Mouse (Mus musculus) neutrophil, adult 5-6 weeks (primary cell): ENCODE measurements at regions not wholly inside any gene's neighbourhood (a gene's known extent, or its start where the extent isn't known, plus 50 kb on each side); places are given as distances from the start of the nearest gene placed in this dataset.

Source experiments
- ATAC-seq: fragments of 151-379, 151-347 bp; 2 replicates; pipeline ENCODE4 v1.8.0; 2017; ENCODE audit warnings: mild to moderate bottlenecking, moderate TSS enrichment; ENCODE audit not compliant: insufficient number of reproducible peaks, poor library complexity, low FRiP score, severe bottlenecking; ENCODE audit errors: extremely low read depth

DNA sequence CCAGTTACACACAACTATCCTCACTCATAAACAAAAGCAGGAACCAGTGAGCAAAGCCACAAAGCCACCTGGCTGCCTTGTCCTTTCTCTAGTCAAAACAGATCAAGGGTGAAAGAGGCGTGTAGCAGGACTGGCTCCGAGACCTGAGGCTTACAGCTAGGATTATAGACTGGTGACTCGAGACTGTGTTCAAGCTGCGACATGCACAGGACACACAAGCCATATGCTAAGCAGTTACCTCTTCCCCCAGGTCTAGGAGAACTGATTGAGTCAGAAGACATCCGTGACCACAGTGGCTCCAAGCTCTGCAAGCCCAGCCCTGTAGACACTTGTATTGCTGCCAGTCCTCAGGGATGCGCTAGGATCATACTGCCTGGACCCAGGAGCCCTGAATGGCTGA, 50.4 kb upstream of the Spred2 start:
- no peak for ATAC-seq
